Mouse (Mus musculus) stomach, postnatal 0 days (tissue): Measurements from ENCODE around the gene Atp6v1f.

Experiments used
- CTCF ChIP-seq: IDR thresholded peaks from 2 replicates; pipeline ENCODE4 v1.5.1; 2016; ENCODE audit warnings: antibody characterized with exemption, low read depth, mild to moderate bottlenecking, moderate library complexity
- EP300 ChIP-seq: optimal IDR thresholded peaks from 2 replicates; pipeline ENCODE3; 2016; ENCODE audit warnings: antibody characterized with exemption

GRCm38 (mm10) chr6:29449858-29450257, 17.7 kb upstream of the Atp6v1f start:
- no peak for TF ChIP-seq CTCF
- TF ChIP-seq EP300 = no peak
